Mouse (Mus musculus) lung, postnatal 25 days (tissue): ENCODE measurements at regions not wholly inside any gene's neighbourhood (a gene's known extent, or its start where the extent isn't known, plus 50 kb on each side); places are given as distances from the start of the nearest gene placed in this dataset.

Source experiments
- DNase-seq: peaks from one replicate; pipeline ENCODE4 v3.0.0; 2022; ENCODE audit warnings: low spot score

DNA sequence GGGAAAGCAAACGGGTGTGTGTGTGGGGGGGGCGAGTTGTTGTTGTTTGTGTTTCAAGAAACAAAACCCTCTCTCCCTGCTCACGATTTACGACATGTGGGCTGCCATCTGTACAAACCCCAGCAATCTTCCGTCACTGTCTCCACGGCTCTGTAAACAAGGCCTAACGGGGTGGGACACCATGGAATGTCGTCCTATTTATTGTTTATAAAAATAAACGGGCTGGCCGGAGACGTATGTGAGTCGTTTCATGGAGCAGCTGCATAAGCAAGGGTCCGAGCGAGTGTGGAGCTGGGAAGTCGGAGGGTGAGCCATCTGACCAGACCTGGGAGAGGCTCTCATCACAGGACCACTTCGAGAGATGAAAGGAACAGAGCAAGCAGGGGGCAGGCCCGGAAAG, 141.4 kb upstream of the Sall1 start:
- no peak for DNase-seq

DNA sequence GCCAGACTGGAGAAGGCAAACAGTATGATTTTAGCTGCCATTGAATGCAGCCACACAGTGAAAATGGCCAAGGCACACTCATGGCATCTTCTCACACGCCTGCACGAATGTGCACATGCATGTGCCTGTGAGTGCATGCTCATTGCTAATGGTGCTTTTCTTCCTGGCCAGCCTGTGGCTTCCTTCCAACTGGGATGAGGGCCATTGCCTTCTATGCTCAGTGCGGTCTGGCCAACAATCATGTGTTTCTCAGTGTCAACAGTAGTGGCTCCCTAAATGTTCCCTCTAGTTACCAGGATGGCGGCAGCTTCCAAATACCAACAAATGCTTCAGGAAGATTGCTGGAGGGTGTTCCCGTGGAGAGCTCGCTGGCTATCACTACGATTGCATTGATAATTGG, 131.7 kb upstream of the Sall1 start:
- no peak for DNase-seq

DNA sequence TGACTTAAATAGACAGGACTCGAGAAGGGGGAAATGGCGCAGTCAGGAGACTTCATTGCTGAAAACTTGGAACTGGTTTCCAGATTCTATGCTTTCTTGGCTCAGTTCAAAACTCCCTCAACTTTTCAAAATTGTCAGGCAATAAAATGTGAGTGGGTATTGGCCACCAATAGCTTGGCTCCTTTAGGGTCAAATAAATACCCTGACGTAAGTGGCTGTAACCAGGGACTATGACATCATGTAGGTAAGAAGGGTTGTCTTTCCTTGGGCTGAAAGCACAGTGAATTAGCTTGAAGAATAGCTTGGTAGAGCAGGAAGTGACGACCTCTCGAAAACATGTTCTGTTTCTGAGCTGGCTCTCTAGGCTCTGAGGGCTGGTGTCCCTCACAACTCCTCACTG, 127.6 kb upstream of the Sall1 start:
- no peak for DNase-seq

DNA sequence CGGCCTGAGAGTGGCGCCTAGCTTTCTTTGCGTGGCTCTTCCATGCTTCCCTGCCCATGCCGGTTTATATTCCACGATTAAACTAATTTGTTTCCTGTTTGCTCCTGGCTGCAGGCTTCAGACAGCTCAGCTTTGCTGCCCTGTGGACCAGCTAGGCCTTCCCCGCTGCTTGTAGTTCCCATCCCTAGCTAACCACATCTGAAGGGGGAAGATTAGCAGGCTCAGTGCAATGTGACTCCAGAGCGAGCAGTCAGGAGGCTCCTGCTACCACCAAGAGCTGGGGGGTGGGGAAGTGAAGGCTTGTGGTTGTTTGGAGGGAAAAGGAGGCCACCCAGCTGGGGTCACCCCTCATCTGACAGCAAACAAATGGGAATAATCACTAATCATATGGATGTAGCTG, 125.5 kb upstream of the Sall1 start:
- DNase-seq = no peak

DNA sequence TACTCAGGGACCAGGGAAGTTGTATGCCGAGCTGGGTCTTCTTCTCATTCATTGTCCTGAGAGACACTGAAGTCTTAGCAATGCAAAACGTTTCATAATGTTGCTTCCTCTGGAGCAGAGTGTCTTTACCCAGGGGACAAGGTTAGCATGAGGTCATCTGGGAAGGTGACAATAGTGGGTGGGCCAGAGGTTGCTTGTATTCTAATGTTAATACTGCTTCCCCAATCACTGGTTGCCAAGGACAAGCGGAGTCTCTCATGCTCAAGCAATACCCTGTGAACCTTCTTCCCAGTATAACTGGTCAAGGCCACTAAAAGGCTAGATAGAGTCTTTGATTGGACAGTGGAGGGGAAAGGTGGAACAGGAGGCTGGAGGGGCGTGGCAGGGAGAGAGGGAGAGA, 123.1 kb upstream of the Sall1 start:
- no peak for DNase-seq

DNA sequence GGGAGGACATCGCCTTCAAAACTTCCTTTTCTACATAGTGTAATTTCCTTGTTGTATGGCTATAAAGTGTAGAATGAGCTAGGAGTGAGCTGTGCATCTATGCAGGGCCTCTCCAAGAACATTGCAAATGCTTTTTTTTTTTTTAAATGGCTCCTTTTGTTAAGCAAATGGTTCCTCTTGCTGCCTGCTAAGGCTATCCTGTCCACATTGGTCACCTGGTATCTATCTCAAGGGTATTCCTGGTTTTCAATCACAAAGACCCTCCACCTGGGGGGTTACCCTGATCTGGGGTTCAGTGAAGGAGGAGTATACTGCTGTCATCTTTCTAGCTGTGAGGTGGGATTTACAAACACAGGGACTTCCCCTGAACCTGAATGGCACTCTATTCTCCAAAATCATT, 112.9 kb upstream of the Sall1 start:
- no peak for DNase-seq

DNA sequence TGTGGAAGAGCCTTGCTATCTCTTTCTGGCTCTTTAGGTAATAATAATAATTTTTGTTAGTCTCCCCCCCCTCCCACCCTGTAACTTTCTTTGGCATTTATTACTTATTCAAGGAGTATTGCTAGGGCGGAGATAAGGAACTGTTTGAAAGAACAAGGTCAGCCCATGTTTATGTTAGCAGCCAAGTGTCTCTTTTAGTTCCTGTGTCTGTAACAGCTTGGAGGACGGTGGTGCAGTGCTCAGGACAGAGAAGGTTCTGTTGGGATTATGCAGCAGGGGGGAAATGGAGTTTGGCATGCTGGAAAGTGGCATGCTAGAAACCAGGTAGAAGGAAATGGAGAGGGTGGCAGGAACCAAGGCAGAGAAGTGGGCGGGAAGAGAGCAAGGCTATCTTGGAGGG, 109.6 kb upstream of the Sall1 start:
- no peak for DNase-seq

DNA sequence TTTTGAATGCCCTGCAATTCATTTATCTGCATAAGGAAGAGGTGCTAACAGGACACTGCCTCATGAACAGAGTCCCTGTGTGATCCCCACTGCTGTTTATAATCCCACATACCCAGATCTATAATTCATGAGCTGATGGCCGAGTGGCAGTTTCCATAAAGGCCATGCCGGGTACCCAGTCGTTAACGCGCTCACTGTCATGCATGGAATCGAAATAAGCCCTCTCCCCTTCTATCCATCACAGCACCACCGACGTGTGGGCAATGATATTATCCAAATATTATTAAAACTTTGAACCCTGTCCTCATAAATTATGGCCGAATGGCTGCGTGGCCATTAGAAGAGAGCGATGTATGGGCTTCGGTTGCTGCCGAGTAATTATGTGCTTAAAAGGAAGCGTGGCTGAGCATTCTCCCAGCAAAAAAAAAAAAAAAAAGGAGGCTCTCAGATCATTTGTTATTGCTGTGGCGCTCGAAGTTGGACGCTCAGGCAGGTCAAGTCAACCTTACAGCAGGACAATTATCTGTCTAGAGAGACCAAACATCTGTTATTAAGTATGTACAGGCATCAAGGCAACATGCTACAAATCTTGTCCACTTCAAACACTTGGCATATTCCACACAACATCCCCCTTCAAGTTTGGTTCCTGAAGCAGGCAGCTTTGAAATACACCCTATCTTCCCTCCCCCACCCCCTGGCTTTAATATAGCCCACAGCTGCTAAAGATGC, 109.1 kb upstream of the Sall1 start:
- DNase-seq = peak; percentile 7

DNA sequence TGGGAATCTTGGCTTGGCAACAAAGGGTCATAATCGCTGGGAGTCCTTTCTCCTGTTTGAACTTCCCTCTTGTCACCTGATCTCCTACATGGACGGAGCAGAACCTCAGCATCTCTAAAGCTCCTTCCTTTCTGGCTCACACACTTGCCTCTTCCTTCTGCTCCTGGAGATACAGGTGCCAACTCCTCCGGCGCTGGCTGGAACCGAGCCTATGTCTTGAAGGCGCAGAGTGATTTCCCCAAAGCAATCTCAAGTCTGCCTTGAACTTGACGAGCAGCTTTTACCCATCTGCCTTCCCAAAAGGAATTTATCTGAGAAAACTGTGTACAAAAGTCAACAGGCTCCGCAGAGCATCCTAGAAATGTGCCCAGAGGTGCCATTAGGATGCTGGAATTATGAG, 108.4 kb upstream of the Sall1 start:
- peak; percentile 0 for DNase-seq

DNA sequence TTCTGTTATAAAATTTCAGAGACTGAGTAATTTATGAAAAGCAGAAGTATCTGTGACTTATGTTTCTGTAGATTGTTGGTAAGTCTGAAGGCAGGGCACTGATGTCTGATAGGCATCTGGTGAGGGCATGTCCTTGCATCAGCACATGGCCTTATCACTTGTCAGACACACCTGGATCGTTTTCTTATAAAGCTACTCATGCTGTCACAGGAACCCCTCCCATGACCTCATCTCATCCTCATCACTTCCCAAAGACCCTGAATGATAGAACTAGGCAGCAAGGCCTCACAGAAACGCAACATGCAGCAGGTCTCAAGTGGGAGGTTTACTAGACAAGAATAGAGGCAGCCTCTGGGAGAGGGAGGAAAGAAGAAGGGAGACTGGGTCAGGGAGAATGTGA, 107.0 kb upstream of the Sall1 start:
- no peak for DNase-seq

DNA sequence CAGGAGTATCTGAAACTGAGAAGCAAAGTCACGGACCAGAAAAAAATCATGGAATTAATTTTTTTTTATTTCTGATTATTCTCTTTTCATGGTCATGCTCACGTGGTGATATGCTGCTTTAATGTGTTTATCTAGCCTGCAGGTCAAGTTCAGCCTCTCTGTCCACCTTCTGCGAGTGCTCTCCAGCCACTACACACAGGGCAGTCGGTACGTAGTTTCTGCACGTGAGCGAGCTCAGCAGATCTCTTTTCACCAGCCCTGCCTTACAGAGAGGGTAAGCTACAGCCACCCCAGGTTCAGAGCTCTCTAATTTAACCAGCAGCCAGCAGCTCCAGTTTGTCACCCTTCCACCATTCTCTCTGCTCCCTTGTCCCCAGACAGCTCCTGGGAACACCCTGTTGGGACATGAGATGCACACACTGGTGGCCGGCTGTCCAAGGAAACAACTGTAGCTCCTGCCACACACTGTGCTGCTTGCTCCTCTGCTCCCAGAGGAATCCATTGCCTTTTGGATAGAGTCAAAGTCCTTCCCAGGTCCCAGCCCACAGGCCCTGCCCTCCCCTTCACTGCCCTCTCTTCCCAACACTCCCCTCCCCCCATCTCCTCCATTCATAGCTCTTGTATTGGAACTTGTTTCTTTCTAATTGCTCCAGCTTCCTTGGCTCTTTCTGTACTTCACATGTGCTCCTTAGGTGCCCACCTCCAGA, 97.7 kb upstream of the Sall1 start:
- no peak for DNase-seq

DNA sequence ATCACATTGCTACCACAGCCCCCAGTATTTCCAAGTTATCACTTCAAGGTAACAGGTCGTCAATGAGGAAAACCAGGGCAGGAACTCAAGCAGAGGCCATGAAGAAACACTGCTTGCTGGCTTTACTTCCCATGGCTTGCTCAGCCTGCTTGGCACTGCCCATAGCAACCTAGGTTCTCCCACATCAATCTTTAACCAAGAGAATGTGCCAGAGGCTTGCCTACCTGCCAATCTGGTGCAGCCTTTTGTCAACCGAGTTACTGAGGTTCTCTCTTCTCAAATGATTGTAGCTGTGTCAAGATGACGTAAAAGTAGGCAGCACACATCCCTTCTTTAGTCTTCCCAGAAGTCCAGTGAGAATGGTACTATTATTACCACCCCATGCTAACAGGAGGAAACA, 95.9 kb upstream of the Sall1 start:
- no peak for DNase-seq

DNA sequence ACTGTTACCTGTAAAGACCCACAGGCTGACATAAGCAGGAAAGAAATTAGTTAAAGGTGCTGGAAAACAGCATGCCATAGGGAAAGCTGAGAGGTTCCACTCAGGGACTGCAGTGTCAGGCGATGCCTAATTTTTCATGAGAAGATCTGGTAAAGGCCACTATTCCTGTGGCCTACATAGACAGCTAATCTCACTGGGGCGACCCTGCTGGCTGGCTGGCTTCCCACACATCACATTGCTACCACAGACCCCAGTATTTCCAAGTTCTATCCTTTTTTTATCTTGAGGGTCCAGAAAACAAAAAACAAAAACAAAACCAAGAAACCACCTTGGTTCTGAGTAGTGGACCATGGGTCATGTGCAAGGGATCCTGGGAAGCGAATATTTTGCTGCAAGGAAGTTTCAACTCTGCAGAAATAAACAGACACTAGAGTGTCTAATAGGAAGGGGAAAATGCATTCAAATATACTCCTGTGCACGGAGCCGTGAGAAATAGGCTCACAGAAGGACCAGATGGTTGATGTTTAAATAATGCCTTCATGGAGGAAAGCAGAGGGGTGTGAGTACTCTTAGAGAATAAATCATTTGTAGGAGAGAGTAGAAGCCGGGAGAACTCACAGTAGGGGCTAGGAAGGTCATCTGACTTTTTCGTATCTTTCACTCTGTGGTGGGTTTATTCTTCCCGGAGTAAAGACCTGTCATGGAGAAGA, 94.6 kb upstream of the Sall1 start:
- DNase-seq = no peak

DNA sequence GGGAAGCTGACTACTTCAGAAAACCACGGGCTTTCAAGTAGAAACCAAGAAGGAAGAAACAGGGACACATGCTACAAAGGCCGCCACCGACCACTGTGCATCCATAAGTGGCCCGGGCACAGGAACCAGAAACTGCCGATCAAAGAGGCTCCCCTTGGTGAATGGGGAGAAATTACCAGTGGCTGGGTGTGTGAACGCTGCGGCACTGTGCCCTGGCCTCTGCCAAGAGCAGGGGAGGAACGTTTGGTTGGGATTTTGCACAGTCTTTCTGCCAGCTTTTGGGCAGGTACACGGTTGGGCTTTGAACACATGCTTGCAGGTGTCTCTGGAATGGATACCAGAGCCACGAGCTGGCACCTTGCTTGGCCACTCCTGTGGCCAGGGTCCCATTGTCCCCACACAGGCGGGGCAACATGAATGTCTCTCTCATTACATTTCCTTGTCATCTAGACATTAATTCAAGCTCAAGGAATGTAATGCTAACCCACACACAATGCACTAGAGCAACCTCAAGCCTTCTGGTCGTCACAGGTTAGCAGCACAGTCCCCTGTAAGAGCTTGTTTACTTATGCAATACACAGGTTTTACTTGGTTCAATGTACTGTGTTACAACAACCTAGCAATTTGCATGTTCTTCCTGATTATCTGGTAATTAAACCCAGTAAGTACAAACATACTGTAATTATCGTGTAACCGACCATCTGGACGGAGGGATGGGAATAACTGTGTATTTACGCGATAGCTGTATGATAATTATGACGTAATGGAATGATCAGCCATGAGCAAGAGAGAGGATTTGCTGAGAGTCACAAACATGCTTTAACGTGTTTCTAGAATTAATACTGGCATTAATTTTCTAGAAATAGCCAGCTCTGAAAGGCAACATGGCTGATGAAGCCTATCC, 90.9 kb upstream of the Sall1 start:
- DNase-seq = no peak

DNA sequence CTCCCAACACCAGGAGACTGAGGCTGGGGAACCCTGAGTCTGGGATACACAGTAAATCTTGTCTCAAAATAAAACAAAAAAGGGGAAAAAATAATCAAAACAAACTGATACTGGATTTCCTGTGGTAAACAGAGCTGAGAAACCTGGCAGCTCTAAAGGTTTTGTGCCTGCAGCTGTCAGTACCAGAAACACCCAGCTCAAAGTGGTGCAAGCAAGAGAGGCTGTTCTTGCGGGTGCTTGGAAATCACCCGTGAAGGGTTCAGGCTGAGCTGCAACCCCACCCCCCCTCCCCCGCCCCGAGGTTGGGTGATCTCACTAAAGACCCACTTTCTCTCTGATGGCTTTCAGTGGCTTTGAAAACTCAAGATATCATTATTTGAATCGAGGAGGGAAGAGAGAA, 90.1 kb upstream of the Sall1 start:
- no peak for DNase-seq

DNA sequence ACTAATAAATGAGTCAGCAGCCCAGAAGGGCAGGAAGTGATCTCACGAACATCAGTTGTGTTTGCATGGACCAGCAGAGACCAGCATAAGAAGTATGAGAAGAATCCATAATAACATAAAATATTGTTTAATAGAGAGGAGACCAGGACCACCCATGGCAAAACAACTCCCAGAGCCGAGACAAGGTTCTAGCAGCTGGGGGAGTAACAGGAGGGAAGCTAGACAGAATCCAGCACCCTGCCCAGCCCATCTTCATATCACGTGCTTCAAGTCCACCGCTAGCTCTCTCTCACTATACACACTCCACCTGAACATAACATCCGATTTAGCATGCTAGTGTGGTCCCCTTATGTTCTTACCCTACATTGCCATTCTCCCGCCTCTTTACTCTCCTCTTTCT, 77.1 kb upstream of the Sall1 start:
- no peak for DNase-seq

DNA sequence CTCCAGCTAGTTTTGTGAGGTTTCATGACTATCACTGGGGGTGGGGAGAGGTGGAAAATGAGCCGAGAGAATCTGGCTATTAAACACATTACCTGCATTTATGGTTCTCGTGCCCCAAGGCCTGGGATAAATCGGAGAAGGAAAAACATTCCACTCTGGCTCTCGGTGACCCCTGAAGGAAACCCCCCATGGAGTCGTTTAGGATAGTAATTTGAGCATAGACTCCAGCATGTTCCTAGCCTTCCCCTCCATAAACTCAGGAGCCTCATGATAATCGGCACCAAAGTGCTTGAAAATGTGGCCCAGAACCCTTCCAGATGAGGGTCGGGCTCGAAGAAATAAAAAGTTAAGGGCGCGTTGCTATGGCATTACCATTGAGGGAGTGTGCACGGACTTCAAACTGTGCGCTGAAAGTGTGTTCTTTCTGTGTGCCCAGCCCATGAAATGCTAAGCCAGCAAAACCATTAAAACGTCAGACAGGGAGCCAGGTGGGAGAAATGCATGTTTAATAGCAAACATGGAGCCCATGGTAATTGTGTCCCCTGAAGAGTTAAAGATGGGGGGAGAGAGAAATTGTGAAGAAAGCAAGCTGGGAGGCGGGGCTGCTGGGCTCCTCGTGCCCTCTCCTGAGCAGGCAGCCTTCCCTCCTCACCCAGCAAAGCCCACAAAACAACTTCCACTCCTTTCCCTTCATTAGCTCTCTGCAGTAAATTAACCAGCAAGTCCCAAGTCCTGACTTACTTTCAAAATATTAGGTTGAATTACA, 64.1 kb upstream of the Sall1 start:
- DNase-seq = no peak

DNA sequence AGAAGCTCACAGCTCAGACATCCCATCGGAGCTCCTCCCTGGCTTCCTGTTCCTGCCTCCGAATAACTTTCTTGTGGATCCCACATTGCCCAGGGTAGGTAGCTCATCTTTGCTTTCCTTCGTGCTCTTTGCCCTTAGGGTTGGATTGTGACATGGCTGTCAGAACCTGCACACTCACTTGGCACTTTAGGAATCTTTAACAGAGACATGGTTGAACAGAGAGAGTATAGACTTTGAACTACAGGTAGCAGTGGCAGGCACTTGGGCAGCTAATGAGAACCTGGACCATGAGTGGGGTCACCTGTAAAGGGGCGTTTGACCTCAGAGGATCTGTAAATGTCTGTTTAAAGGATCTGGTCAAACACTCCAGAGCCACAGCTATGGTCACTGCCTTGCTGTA, 62.4 kb upstream of the Sall1 start:
- no peak for DNase-seq

DNA sequence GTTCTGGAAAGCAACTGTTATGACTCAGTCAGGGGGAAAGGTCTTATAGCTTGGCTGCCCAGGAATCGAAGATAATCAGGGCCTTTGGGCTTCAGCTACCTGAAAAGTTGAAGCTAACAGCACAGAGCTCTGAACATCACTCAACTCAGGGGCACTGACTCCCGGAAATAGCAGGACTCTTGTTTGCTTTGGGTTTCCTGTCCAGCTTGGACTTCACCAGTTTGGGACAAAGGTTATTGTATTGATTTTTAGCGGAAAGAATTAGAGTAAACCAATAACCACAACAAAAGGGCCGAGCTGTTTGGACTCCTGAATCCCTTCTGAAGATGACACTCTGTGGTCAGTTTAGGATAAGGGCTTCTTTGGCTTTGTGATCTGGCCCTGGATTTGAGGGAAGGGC, 53.4 kb upstream of the Sall1 start:
- no peak for DNase-seq
